Mouse (Mus musculus): ENCODE results near the gene Tbx3. TPM values are rescaled to one million over a fixed set of nuclear protein-coding genes. Genes with fewer than 3 reads are reported as not detected.

The Tbx3 gene
- total RNA-seq, 4 experiments from 2014 or later, result 2.2 to 4.8 (median 3.4) TPM

DNA sequence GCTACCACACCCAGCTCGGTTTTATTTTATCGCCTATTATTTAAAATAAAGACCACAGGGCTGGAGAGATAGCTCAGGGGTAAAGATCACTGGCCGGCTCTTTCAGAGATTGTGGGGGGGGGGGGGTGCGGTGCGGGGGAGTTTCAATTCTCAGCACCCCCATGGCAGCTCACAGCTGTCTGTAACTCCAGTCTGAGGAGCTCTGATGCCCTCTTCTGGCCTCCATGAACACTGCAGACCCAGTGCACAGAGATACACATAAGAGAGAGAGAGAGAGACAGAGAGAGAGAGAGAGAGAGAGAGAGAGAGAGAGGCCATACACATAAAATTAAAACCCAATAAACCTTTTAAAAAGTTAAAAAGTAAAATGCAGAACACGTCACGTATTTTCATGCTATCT is 34.4 kb downstream of the Tbx3 start:
- DNase-seq (ENCODE audit: low spot score in 2 of 2), result no peak

DNA sequence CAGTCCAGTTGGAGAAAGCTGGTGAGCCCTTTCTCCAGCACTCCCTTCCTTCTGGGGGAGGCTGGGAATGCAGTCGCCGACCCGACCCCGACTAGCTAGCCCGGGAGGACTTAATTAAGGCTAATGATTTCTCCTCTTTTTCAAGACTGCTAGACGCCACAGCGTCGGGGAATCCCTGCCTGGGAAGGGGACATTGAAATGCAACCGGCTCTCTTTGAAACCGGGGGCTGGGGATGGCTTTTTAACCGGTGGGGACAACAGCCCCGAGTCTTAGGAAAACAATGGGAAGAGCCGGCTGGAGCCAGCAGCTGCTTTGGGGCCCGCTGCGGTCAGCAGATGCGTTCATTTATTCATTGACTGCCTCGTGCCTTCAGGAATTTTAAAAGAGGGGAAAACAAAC is 36.0 kb downstream of the Tbx3 start:
- no peak for DNase-seq (ENCODE audit: low spot score in 2 of 2)

DNA sequence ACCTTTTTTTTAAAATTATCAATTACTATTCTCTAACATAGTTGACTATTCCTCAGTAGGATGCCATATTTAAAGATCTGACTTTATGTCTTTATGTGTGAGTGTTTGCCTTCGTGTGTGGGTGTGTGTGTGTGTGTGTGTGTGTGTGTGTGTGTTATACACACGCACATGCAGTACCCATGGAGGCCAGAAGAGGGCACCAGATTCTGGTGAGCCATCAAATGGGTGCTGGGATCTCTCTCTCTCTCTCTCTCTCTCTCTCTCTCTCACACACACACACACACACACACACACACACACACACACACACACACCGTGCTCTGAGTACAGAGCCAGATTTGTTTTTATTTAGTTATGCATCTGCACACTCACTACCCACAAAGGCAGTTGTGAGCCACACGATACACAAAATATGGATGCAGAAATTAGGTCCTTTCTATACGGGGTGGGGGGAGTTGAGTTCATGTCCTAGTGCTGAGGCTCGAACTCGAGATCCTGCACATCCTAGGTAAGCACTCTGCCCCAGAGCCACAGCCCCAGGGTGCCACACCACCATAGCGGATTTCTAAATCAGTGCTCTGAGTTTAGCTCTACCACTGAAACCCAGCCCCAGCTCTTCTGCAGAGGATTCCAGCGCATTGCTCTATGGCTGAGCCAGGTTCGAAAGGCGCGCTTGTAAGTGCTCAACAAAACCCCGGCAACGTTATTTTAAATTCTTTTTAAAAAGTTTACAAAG is 38.5 kb downstream of the Tbx3 start:
- DNase-seq (ENCODE audit: low spot score in 2 of 2), result no peak

DNA sequence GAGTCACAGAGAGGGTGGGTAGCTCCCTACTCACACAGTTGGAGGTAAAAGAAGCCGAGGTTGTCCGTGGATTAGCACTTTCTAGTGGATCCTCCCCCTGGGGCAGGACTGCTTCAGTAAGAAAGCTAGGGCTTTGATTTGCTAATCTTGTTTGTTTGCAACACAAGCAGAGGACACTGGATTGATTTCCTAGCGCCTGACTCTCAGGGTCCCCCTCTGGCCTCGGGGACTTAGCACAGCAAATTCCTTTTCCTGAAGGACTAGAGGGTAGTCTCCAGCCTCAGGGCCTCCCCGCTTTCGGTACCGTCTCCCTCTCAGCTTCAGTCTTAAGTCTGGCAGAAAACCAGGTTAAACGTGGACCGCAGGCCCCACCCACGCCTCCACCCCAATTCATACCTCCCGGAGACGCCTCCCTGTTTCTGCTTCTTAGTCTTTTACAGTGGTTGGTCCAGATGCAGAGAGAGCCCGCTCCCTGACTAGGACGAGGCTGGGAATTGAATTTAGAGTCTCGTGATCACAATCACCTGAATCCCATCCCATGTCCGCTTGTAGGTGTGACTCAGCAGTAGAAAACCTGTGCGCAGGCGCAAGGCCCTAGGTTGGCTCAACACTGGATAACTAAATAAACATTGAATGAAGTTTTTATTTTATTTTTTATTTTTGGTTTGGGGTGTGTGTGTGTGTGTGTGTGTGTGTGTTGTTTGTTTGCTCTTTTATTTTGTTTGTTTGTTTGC is 39.5 kb downstream of the Tbx3 start:
- no peak for DNase-seq (ENCODE audit: low spot score in 2 of 2)

DNA sequence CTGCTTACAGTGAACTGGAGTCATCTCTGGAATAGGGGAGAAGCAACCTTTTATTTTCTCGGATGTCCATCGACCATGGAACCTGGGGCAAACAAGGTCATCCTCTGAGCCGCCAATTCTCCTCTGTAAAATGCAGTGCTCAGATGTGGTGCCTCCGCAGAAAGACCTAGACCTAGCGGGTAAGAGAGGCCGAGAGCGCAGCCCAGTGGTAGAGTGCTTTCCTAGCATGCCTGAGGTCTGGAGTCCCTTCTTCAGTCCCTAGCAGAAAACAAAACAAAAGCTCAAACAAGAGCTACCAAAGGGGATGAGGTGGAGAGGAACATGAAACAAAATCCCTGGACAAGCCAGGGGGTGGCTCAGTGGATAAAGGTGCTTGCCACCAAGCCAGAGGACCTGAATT is 40.3 kb downstream of the Tbx3 start:
- no peak for DNase-seq (ENCODE audit: low spot score in 2 of 2)

DNA sequence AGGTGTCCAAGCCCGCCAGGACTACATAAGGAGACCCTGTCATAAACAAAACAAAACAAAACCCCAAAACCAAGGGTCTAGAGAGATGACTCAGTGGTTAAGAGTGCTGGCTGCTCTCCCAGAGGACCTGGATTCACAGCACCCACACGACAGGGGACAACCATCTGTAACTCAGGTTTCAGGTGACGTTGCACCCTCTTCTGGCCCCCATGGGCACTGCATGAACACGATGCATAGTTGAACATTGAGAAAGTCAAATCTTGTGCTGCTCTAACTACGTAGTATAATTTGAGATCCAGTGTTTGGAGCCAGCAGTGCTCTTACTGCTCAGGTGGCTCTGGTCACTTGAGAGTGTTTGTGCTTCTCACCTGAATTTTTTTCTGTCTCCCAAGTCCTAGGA is 41.2 kb downstream of the Tbx3 start:
- DNase-seq (ENCODE audit: low spot score in 2 of 2), result no peak

DNA sequence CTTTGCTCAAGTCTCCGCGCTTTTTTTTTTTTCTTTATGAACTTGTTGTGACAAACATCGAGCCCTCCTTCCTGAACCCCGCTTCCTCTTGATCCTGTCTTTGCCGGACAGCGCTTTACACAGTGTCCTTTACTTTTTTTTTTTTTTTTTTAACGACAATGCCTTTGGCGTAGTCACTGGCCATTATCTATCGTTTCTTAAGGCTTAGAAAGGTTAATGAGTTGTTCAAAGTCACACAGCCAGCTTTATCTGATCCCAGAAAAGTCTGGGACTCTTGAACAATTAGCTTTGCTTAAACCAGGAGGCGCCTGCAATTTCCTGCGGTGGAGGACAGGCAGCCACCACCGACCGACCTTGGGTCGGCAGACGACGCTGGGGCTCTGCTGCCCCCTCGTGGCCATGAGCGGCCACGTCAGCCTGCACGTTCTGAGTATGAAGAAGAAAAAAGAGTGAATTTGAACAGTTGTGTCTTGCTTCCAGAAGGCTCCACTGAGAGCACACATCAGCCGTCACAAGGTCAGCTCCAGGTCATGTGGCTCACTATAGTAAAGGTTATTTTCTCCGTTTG is 42.3 kb downstream of the Tbx3 start:
- peak; percentile 10 to 63 for DNase-seq (ENCODE audit: low spot score in 2 of 2)

DNA sequence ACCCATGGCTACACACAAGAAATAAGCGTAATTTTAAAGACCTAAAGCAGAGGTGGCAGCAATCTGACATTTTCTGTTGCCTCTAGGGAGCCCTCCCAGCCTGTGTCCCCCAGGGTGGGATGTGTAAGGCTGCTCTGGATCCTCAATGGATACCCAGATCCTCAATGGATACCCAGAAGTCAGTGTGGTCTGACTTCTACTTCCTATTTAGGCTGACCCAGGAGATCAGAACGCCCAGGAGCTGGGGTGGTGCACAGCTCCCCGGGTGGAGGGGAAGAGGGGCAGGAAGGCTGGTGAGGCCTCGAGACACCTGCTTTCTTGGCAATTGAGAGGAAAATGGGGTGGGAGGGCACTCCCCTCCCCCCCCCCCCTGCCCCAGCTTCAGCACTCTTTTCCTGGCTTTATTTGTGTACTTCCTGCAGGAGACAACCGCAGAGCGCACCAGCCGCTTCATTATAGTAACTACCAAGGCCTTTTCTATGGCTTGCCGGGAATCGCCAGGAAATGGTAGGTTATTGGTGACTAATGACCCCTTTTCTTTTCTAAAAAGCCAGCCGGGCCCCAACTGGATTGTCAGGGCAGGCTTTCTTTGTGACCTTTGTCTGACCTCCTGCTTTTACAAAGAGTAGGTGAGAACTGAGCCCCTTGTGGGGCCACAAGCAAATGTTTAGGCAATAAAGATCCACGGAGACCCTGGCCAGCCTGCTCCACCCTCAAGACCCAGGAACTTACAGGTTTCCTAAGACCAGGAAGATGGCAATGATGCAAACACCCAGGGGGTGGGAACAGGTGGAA is 50.2 kb downstream of the Tbx3 start:
- DNase-seq (ENCODE audit: low spot score in 2 of 2), result no peak

DNA sequence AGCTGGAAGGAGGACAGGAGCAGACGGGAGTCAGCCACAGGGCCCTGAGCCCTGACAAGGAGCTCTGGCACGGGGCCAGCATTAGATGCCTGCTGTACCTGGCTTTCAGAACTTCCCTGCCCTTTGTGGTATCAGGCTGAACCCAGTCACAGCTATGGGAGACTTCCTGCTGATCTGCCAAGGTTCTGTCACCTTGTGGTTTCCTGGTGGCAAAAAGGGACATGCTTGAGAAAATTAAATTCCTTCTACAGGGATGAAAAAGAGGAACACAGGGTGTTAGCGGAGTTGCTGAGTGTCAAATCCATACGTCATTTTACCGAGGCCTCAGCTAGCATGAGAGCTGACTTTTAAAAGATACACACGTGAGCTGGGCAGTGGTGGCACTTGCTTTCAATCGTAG is 62.5 kb downstream of the Tbx3 start:
- DNase-seq (ENCODE audit: low spot score in 2 of 2), result no peak

Other genes with a start within 250 kb of the Tbx3 start
- not detected for gene Tbx5, start 162.0 kb downstream of the Tbx3 start, total RNA-seq (2022)

Data from left cerebral cortex, adult 8-10 months (tissue).